11 mouse cellular contexts compared by ENCODE assay signal in the genomic region with DNA sequence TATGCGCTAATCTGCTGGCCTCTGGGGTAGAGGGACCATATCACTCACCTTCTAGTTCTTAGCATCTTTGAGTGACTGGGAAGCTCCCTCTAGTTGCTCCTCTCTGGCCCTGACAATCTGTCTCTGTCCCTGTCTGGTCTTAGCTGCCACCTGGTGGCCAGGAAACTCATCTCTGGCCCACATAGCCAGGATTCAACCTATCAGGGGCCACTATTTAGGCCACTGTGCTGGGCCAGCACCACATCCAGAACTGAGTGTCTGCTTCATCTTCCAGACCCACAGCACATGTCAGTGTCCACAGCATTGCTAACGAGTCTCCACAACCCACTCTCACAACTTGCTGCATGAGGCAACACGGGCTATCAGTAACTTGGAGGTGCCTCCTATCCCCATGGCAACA. TPM values are rescaled to one million over a fixed set of nuclear protein-coding genes. Genes with fewer than 3 reads are reported as not detected.
DNase-seq lines count a peak whose midpoint lies in the region; ATAC-seq and TF ChIP-seq lines count a peak whose summit lies in the region.
"Had no signal": no experiment of that assay in that cellular context is flagged by ENCODE, and none has a peak within 500 bp of the region (broad histone marks: within the 10 kb centered on the region; RNA-seq: fewer than 3 reads in every experiment).

No protein-coding gene starts in this region.

- H3K27me3 ChIP-seq in kidney, postnatal 0 days (ENCODE audit: insufficient read depth, low read length), result no peaks in the 10 kb centered on the region
- H3K27me3 ChIP-seq in kidney, embryonic 16.5 days (ENCODE audit: insufficient read depth, low read length), result no peaks in the 10 kb centered on the region
- H3K27me3 ChIP-seq in hindbrain, embryonic 13.5 days, result no peaks in the 10 kb centered on the region
- H3K27me3 ChIP-seq: heart, embryonic 13.5 days; neural tube, embryonic 15.5 days; stomach, embryonic 15.5 days had no signal

- H3K9me3 ChIP-seq in kidney, postnatal 0 days (replicated peaks; ENCODE audit: low read length), result no peaks in the 10 kb centered on the region
- H3K9me3 ChIP-seq in kidney, embryonic 16.5 days (ENCODE audit: low read length), result no peaks in the 10 kb centered on the region
- H3K9me3 ChIP-seq in hindbrain, embryonic 13.5 days, result no peaks in the 10 kb centered on the region
- H3K9me3 ChIP-seq: heart, embryonic 13.5 days; neural tube, embryonic 15.5 days; stomach, embryonic 15.5 days had no signal

- H3K36me3 ChIP-seq in kidney, postnatal 0 days (ENCODE audit: insufficient read depth, low read length), result peaks cover 30% of the 10 kb centered on the region
- H3K36me3 ChIP-seq in kidney, embryonic 16.5 days (ENCODE audit: insufficient read depth, low read length), result peaks cover 2% of the 10 kb centered on the region; the same call in 1 of the 2 replicates
- H3K36me3 ChIP-seq in hindbrain, embryonic 13.5 days, result peaks cover 51% of the 10 kb centered on the region

- peak; percentile 64 for TF ChIP-seq CTCF in kidney, postnatal 0 days (IDR thresholded peaks at IDR 0.05; ENCODE audit: low read depth)

- no peak overlapping the region for H3K4me3 ChIP-seq in kidney, postnatal 0 days (replicated peaks; ENCODE audit: low read depth, low read length)
- H3K4me3 ChIP-seq in kidney, embryonic 16.5 days (ENCODE audit: low read length), result no peak overlapping the region
- no peak overlapping the region for H3K4me3 ChIP-seq in hindbrain, embryonic 13.5 days
- H3K4me3 ChIP-seq: heart, embryonic 13.5 days; neural tube, embryonic 15.5 days; stomach, embryonic 15.5 days had no signal

- H3K4me1 ChIP-seq in kidney, postnatal 0 days (replicated peaks; ENCODE audit: insufficient read depth, low read length), result no peaks in the 10 kb centered on the region
- H3K4me1 ChIP-seq in kidney, embryonic 16.5 days (ENCODE audit: insufficient read depth, low read length), result no peaks in the 10 kb centered on the region
- H3K4me1 ChIP-seq in hindbrain, embryonic 13.5 days (replicated peaks), result no peaks in the 10 kb centered on the region
- H3K4me1 ChIP-seq: heart, embryonic 13.5 days; neural tube, embryonic 15.5 days; stomach, embryonic 15.5 days had no signal

- peak; percentile 21; the same call in 1 of the 2 replicates for ATAC-seq in kidney, postnatal 0 days (replicated peaks; ENCODE audit: low FRiP score, low read depth)
- ATAC-seq in kidney, embryonic 16.5 days (ENCODE audit: low FRiP score, low TSS enrichment), result no peak
- ATAC-seq in hindbrain, embryonic 13.5 days (ENCODE audit: low FRiP score), result no peak

- H3K9ac ChIP-seq in kidney, postnatal 0 days (ENCODE audit: low read depth, low read length), result no peak overlapping the region
- H3K9ac ChIP-seq in kidney, embryonic 16.5 days (replicated peaks; ENCODE audit: low read length), result no peak overlapping the region
- no peak overlapping the region for H3K9ac ChIP-seq in hindbrain, embryonic 13.5 days
- H3K9ac ChIP-seq: heart, embryonic 13.5 days; neural tube, embryonic 15.5 days; stomach, embryonic 15.5 days had no signal

- DNase-seq in kidney, postnatal 0 days (ENCODE audit: low spot score), result peak; percentile 38
- DNase-seq in thymus, postnatal 4 days, result peak; percentile 45
- no peak for DNase-seq in thymus, postnatal 14 days
- DNase-seq in cerebellum, adult 9-10 months, result peak; percentile 37
- no peak for DNase-seq in layer of hippocampus, adult 18-20 months (ENCODE audit: low spot score in 2 of 2)

- 89% methylated on average over 3 of the region's 3 CpGs for WGBS in kidney, postnatal 0 days
- WGBS in kidney, embryonic 16.5 days, result 89% methylated on average over 3 of the region's 3 CpGs
- WGBS in hindbrain, embryonic 13.5 days, result 90% methylated on average over 3 of the region's 3 CpGs

- H3K4me2 ChIP-seq in kidney, postnatal 0 days (ENCODE audit: low read length), result no peak overlapping the region
- no peak overlapping the region for H3K4me2 ChIP-seq in kidney, embryonic 16.5 days (replicated peaks; ENCODE audit: low read depth, low read length)
- no peak overlapping the region for H3K4me2 ChIP-seq in hindbrain, embryonic 13.5 days
- H3K4me2 ChIP-seq: heart, embryonic 13.5 days; neural tube, embryonic 15.5 days; stomach, embryonic 15.5 days had no signal

- H3K27ac ChIP-seq in kidney, postnatal 0 days, result no peak overlapping the region
- H3K27ac ChIP-seq in kidney, embryonic 16.5 days (ENCODE audit: low read length), result no peak overlapping the region
- H3K27ac ChIP-seq in hindbrain, embryonic 13.5 days, result no peak overlapping the region
- H3K27ac ChIP-seq: heart, embryonic 13.5 days; macrophage; neural tube, embryonic 15.5 days; stomach, embryonic 15.5 days had no signal

RNA-seq across cellular contexts. Expression of gene Icam2, which starts 9.8 kb away (rescaled TPM):
- 62.5 and 63.3 TPM in 2 replicates for polyA plus RNA-seq in kidney, postnatal 0 days (2015; fragmentation: Nextera tagmentation; extraction: Ambion mirVana)
- polyA plus RNA-seq in kidney, embryonic 16.5 days (2015; fragmentation: Nextera tagmentation; extraction: Ambion mirVana), result 87.8 and 95.9 TPM in 2 replicates
- 12.8 and 13.8 TPM in 2 replicates for polyA plus RNA-seq in hindbrain, embryonic 13.5 days (2015; fragmentation: Nextera tagmentation; extraction: Ambion mirVana)
- 1 to 10 TPM; 2.4 to 3.1 TPM for total RNA-seq in layer of hippocampus, adult 18-20 months (2021)

RNA-seq across cellular contexts. Expression of gene Prr29, which starts 32.4 kb away (rescaled TPM):
- polyA plus RNA-seq in kidney, postnatal 0 days (2015; fragmentation: Nextera tagmentation; extraction: Ambion mirVana), result 0.15 and 0.24 TPM in 2 replicates
- polyA plus RNA-seq in kidney, embryonic 16.5 days (2015; fragmentation: Nextera tagmentation; extraction: Ambion mirVana), result 0.36 and 0.39 TPM in 2 replicates
- polyA plus RNA-seq in hindbrain, embryonic 13.5 days (2015; fragmentation: Nextera tagmentation; extraction: Ambion mirVana), result not detected in 2 replicates
- not detected for total RNA-seq in layer of hippocampus, adult 18-20 months (2021)
- polyA plus RNA-seq: macrophage had no signal

RNA-seq across cellular contexts. Expression of gene Scn4a, which starts 44.6 kb away (rescaled TPM):
- 0.22 and 0.37 TPM in 2 replicates for polyA plus RNA-seq in kidney, postnatal 0 days (2015; fragmentation: Nextera tagmentation; extraction: Ambion mirVana)
- 0.41 and 0.47 TPM in 2 replicates for polyA plus RNA-seq in kidney, embryonic 16.5 days (2015; fragmentation: Nextera tagmentation; extraction: Ambion mirVana)
- polyA plus RNA-seq in hindbrain, embryonic 13.5 days (2015; fragmentation: Nextera tagmentation; extraction: Ambion mirVana), result 0.03 TPM in 1 of 2 replicates, not detected in the other
- total RNA-seq in layer of hippocampus, adult 18-20 months (2021), result under 1 TPM in 1 of 2 experiments, not detected in 1; 0.05 TPM

Comparison
In these comparisons a context has a peak if more than half of its experiments do, and no peak if none do; other contexts are left out.
1. DNase-seq: peak in kidney, postnatal 0 days (single experiment), thymus, postnatal 4 days (single experiment) and cerebellum, adult 9-10 months (single experiment); none in thymus, postnatal 14 days (single experiment) and layer of hippocampus, adult 18-20 months (0 of 2).